Mouse (Mus musculus) lung, embryonic 15.5 days (tissue): Measurements from ENCODE around the gene Zeb2. TPM values are rescaled to one million over a fixed set of nuclear protein-coding genes. Genes with fewer than 3 reads are reported as not detected.

Experiments used
- ATAC-seq: fragments of 200-750 bp; cut with Nextera tagmentation; 2 replicates; pipeline ENCODE4 v1.8.0; 2017; ENCODE audit warnings: moderate number of reproducible peaks, borderline replicate concordance; ENCODE audit not compliant: low FRiP score, low TSS enrichment; ENCODE audit errors: extremely low read depth
- H3K27ac ChIP-seq: fragments of 300-500 bp; sonication (generic); 2 replicates; pipeline ENCODE4 v1.5.1; 2015; ENCODE audit warnings: moderate library complexity, mild to moderate bottlenecking, inconsistent platforms
- H3K27me3 ChIP-seq: fragments of 300-500 bp; sonication (generic); 2 replicates; pipeline ENCODE4 v1.6.1; 2015; ENCODE audit warnings: inconsistent platforms
- H3K36me3 ChIP-seq: fragments of 300-500 bp; sonication (generic); 2 replicates; pipeline ENCODE4 v1.6.1; 2015; ENCODE audit warnings: inconsistent platforms
- H3K4me1 ChIP-seq: fragments of 300-500 bp; sonication (generic); 2 replicates; pipeline ENCODE4 v1.6.1; 2015; ENCODE audit warnings: inconsistent platforms
- H3K4me2 ChIP-seq: fragments of 300-500 bp; sonication (generic); 2 replicates; pipeline ENCODE4 v1.6.1; 2015; ENCODE audit warnings: inconsistent platforms, mild to moderate bottlenecking, moderate library complexity
- H3K4me3 ChIP-seq: fragments of 300-500 bp; sonication (generic); 2 replicates; pipeline ENCODE4 v1.5.1; 2015; ENCODE audit warnings: mild to moderate bottlenecking, inconsistent platforms
- H3K9ac ChIP-seq: fragments of 300-500 bp; sonication (generic); 2 replicates; pipeline ENCODE4 v1.6.1; 2015; ENCODE audit warnings: inconsistent platforms
- H3K9me3 ChIP-seq: fragments of 300-500 bp; sonication (generic); 2 replicates; pipeline ENCODE4 v1.6.1; 2016; ENCODE audit warnings: inconsistent platforms
- WGBS: fragments of 180-500 bp; shearing (Covaris S2); methylation state at CpG from one replicate; pipeline ENCODE4 v1.1.7; 2015; 5-methylcytosine and 5-hydroxymethylcytosine counted together
- polyA plus RNA-seq: library from polyadenylated mRNA; unstranded; fragments of >200 nt; fragmentation: Nextera tagmentation; extraction: Ambion mirVana; gene quantifications from 2 replicates; pipeline ENCODE4 v1.2.1, GENCODE M21; 2015

The Zeb2 gene
- polyA plus RNA-seq, 1 experiment from 2014 or later, result 94.7 TPM

GRCm38 (mm10) chr2:45093479-45093878 lies 23.7 kb downstream of the Zeb2 start:
- 88% methylated on average over 7 of the region's 7 CpGs for WGBS
- Histone ChIP-seq H3K27ac (0 out of 2 replicates have a peak overlapping the region, but pooled peaks have one; percentile 3), H3K4me3 (no peak overlapping the region), H3K27me3 (no peaks in the 10 kb centered on the region), H3K4me1 (peaks cover 47% of the 10 kb centered on the region), H3K4me2 (no peak overlapping the region), H3K9ac (no peak overlapping the region), H3K36me3 (peaks cover 13% of the 10 kb centered on the region; the same call in 1 of the 2 replicates), H3K9me3 (no peaks in the 10 kb centered on the region)
- no peak for ATAC-seq

GRCm38 (mm10) chr2:45092654-45093053 lies 24.5 kb downstream of the Zeb2 start:
- H3K36me3 ChIP-seq, result peaks cover 13% of the 10 kb centered on the region; the same call in 1 of the 2 replicates
- no peak overlapping the region for H3K4me2 ChIP-seq
- H3K27me3 ChIP-seq, result no peaks in the 10 kb centered on the region
- no peaks in the 10 kb centered on the region for H3K9me3 ChIP-seq
- no peak overlapping the region for H3K27ac ChIP-seq
- WGBS, result 91% methylated on average over 5 of the region's 5 CpGs
- no peak for ATAC-seq
- no peak overlapping the region for H3K9ac ChIP-seq
- peaks cover 43% of the 10 kb centered on the region for H3K4me1 ChIP-seq
- H3K4me3 ChIP-seq, result no peak overlapping the region

DNA sequence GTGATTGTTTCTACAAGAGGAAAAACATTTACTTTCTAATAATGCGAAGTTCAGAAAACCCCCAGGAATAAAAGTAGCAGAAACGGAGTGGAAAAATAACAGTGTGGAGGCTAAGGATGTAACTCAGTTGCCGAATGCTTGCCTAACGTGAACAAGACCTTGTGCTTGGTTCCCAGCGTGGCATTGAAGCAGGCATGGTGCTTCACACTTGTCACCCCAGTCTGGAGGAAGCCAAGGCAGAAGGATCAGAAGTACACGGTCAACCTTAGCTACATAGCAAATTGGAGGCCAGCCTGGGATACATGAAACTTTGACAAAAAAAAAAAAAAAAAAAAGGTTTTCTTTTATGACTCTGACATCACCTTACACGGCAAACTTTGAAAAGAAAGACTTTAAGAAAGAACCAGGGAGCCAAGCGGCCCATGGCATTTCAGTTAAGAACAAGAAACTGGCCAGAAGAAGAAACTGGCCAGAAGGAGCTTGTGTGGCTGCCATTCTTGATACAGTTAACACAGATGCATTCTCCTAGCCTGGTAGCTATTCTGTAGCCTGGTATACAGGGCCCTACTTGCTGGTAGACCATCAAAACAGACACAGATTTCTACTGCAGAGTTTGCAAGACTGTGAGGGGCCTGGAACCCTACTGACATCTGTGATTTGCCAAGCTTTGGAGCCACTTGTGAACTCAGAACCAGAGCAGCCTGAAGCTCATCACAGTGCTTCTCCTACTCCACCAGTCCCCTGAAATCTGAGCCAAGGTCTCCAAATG lies 26.5 kb downstream of the Zeb2 start:
- Histone ChIP-seq H3K4me2 (no peak overlapping the region), H3K4me3 (no peak overlapping the region), H3K9ac (no peak overlapping the region), H3K27me3 (no peaks in the 10 kb centered on the region), H3K9me3 (no peaks in the 10 kb centered on the region), H3K27ac (no peak overlapping the region), H3K4me1 (peaks cover 41% of the 10 kb centered on the region), H3K36me3 (peaks cover 17% of the 10 kb centered on the region; the same call in 1 of the 2 replicates)
- 84% methylated on average over 8 of the region's 8 CpGs for WGBS
- no peak for ATAC-seq

DNA sequence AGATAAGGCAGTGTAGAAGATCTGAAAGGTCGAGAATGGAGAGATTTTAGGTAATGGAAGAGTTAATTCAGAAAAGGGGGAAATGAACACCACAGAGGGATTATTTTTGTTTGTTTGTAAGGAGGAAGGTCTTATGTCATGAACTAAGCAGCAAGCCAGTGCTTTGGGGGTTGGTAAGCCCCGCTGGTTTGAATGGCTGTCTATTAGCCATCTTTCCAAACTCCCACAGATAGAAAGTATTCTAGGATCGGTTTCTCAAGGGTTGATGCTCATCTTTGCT lies 28.0 kb downstream of the Zeb2 start:
- 54% methylated on average over 3 of the region's 3 CpGs for WGBS

GRCm38 (mm10) chr2:45088435-45089250 lies 28.6 kb downstream of the Zeb2 start:
- H3K36me3 ChIP-seq, result peaks cover 16% of the 10 kb centered on the region; the same call in 1 of the 2 replicates
- no peaks in the 10 kb centered on the region for H3K9me3 ChIP-seq
- H3K4me3 ChIP-seq, result no peak overlapping the region
- no peak overlapping the region for H3K27ac ChIP-seq
- no peak overlapping the region for H3K9ac ChIP-seq
- 49% methylated on average over 15 of the region's 15 CpGs for WGBS
- ATAC-seq, result no peak
- H3K4me2 ChIP-seq, result no peak overlapping the region
- H3K4me1 ChIP-seq, result peaks cover 32% of the 10 kb centered on the region
- H3K27me3 ChIP-seq, result no peaks in the 10 kb centered on the region

More for the DNA sequence above, 28.0 kb downstream of the Zeb2 start:
- Histone ChIP-seq H3K4me2 (no peak overlapping the region), H3K9me3 (no peaks in the 10 kb centered on the region), H3K9ac (no peak overlapping the region), H3K4me1 (peaks cover 33% of the 10 kb centered on the region), H3K4me3 (no peak overlapping the region), H3K36me3 (peaks cover 16% of the 10 kb centered on the region; the same call in 1 of the 2 replicates), H3K27me3 (no peaks in the 10 kb centered on the region), H3K27ac (no peak overlapping the region)
- ATAC-seq, result no peak

DNA sequence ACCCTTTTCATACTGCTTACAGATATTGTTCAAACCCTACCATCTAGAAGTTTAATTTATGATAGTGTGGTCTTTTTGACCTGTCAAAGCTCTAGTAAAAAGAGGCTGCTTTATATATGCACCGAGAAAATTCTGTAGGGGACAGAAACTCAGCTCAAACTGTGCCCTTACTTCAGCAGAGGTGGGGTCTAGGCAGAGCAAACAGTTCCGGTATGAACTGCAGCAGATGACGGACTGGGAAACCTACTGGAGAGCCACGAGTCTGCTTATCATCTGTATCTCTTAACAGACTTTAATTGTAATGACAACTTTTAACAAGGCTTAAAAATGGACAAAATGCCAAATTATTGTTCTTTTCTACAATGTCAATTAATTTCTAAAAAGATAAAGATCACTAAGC lies 30.0 kb downstream of the Zeb2 start:
- H3K9me3 ChIP-seq, result no peaks in the 10 kb centered on the region
- H3K4me1 ChIP-seq, result peaks cover 32% of the 10 kb centered on the region; the same call in 1 of the 2 replicates
- ATAC-seq, result no peak
- H3K36me3 ChIP-seq, result peaks cover 9% of the 10 kb centered on the region; the same call in 1 of the 2 replicates
- no peak overlapping the region for H3K4me3 ChIP-seq
- no peak overlapping the region for H3K9ac ChIP-seq
- 29% methylated on average over 4 of the region's 4 CpGs for WGBS
- H3K4me2 ChIP-seq, result no peak overlapping the region
- H3K27ac ChIP-seq, result no peak overlapping the region
- no peaks in the 10 kb centered on the region for H3K27me3 ChIP-seq

DNA sequence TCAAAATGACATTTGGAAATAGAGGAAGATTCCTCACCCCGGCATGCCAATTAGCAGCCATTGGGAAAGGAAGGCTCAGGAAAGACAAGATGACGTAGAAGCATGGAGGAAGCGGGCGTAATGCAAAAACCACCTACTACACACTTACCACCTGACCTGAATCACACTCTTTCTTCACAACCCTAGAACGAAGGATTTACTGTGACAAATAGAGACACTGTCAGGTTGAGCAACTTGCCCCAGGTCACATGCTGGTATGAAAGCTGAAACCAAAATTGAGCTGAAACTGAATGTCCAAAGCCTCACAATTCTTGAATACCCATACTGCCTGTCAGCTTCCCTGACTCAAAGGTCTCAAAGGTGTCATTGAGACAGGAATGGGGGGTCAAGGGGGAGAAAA lies 31.5 kb downstream of the Zeb2 start:
- no peak overlapping the region for H3K4me2 ChIP-seq
- WGBS, result 81% methylated on average over 5 of the region's 5 CpGs
- no peak for ATAC-seq

DNA sequence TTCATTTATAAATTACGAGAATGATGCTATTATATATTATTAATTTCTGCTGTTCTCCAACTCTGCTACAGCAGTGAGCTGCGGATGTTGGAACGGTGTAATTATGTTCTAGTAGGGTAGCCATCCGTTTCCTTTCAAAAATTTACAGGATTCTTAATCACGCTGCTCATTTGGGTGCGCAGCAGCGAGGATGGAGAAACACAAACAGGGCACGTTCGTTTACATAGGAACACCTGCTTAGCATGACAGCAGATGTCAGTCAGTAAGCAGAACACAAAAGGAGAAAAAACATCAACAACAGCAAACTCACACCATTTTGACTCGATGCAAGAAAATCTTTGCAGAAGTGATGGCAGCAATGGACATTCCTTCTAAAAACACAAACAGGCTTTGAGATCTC lies 34.2 kb downstream of the Zeb2 start:
- H3K4me2 ChIP-seq, result no peak overlapping the region
- H3K27me3 ChIP-seq, result no peaks in the 10 kb centered on the region
- H3K4me3 ChIP-seq, result no peak overlapping the region
- H3K9ac ChIP-seq, result no peak overlapping the region
- WGBS, result 55% methylated on average over 10 of the region's 10 CpGs
- peaks cover 19% of the 10 kb centered on the region; the same call in 1 of the 2 replicates for H3K4me1 ChIP-seq
- ATAC-seq, result no peak
- H3K36me3 ChIP-seq, result peaks cover 9% of the 10 kb centered on the region; the same call in 1 of the 2 replicates
- no peaks in the 10 kb centered on the region for H3K9me3 ChIP-seq
- H3K27ac ChIP-seq, result no peak overlapping the region

More for the DNA sequence above, 31.5 kb downstream of the Zeb2 start:
- H3K4me1 ChIP-seq, result peaks cover 35% of the 10 kb centered on the region; the same call in 1 of the 2 replicates
- no peaks in the 10 kb centered on the region for H3K9me3 ChIP-seq
- H3K27me3 ChIP-seq, result no peaks in the 10 kb centered on the region
- H3K27ac ChIP-seq, result no peak overlapping the region
- peaks cover 9% of the 10 kb centered on the region; the same call in 1 of the 2 replicates for H3K36me3 ChIP-seq
- H3K4me3 ChIP-seq, result no peak overlapping the region
- no peak overlapping the region for H3K9ac ChIP-seq

DNA sequence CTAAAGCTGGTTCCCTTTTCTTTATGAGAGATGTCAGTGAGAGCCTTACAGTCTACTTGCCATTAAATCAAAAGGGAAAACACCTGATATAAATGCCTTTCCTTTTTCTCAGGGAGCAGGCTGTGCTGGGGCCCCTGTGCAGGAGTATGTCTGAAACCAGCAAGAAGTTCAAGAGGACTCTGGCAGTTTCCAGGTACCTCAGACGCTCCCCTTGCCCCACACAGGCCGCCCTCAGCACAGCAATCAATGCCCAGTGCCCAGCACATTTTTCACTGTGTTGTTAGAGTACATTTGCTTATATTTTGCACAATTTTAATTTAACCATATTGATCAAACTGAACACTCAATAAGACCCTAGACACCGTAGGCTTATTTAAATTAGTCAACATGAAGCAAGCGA lies 35.6 kb downstream of the Zeb2 start:
- peaks cover 14% of the 10 kb centered on the region; the same call in 1 of the 2 replicates for H3K36me3 ChIP-seq
- H3K4me1 ChIP-seq, result peaks cover 12% of the 10 kb centered on the region; the same call in 1 of the 2 replicates
- no peak overlapping the region for H3K4me2 ChIP-seq
- H3K9me3 ChIP-seq, result no peaks in the 10 kb centered on the region
- no peak overlapping the region for H3K27ac ChIP-seq
- WGBS, result 77% methylated on average over 4 of the region's 4 CpGs
- no peak overlapping the region for H3K9ac ChIP-seq
- ATAC-seq, result no peak
- H3K27me3 ChIP-seq, result no peaks in the 10 kb centered on the region
- no peak overlapping the region for H3K4me3 ChIP-seq

DNA sequence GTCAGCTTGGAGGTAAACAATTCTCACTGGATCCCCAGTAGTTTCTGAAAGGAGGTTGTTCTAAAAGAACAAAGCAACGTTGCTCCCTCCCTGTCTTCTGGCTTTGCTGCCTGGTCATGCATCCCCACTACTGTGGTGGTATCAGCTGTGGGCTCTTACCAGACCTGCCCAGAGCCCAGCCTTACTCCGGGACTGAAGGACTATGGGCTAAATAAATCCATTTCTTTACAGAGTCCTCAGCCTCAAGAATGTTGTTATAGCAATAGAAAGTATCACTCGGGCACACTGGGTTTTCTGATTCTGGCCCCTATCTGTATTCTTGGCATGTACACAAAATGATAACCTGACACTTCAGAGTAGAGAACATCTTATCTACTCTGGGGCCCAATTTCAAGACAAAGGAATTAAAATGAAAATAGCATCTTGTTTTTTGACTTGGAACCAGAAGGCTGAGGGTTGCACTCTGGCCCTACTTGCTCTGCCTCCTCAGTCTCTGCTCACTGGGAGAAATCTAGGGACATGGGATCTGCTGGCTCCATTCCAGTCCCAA lies 39.2 kb downstream of the Zeb2 start:
- ATAC-seq, result no peak
- H3K27ac ChIP-seq, result no peak overlapping the region

DNA sequence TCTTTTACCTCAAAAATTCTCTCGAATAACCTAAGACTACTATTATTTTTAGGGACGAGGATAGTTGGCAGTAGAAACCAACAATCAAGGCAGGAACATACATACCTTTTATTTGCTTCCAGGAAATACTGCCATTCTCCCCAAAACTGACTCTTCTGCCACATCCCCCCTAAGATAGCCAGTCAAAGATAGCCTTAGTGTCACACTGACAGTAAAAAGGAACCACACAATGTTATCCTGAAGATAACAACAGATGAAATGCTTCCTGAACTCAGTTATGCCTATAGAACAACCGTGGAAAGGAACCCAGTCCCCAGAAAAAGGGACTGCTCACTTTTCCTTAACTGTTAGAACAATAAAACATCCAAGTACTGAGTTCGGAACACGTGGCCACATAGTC lies 39.8 kb downstream of the Zeb2 start:
- no peaks in the 10 kb centered on the region for H3K27me3 ChIP-seq

More for the DNA sequence above, 39.2 kb downstream of the Zeb2 start:
- no peak overlapping the region for H3K4me2 ChIP-seq
- no peaks in the 10 kb centered on the region for H3K27me3 ChIP-seq
- no peak overlapping the region for H3K9ac ChIP-seq
- peaks cover 8% of the 10 kb centered on the region; the same call in 1 of the 2 replicates for H3K36me3 ChIP-seq
- no peaks in the 10 kb centered on the region for H3K9me3 ChIP-seq
- H3K4me3 ChIP-seq, result no peak overlapping the region
- 41% methylated on average over 3 of the region's 3 CpGs for WGBS
- peaks cover 11% of the 10 kb centered on the region; the same call in 1 of the 2 replicates for H3K4me1 ChIP-seq

More for the DNA sequence above, 39.8 kb downstream of the Zeb2 start:
- no peak overlapping the region for H3K9ac ChIP-seq
- no peak overlapping the region for H3K27ac ChIP-seq
- H3K4me2 ChIP-seq, result no peak overlapping the region
- H3K4me1 ChIP-seq, result peaks cover 16% of the 10 kb centered on the region
- H3K4me3 ChIP-seq, result no peak overlapping the region
- peaks cover 8% of the 10 kb centered on the region; the same call in 1 of the 2 replicates for H3K36me3 ChIP-seq
- no peak for ATAC-seq
- 82% methylated on average over 5 of the region's 5 CpGs for WGBS
- H3K9me3 ChIP-seq, result no peaks in the 10 kb centered on the region
